In genomic region chr7:30231669-30232454, GRCm38 (mm10) we compare ENCODE assay signal across 8 mouse cellular contexts. TPM values are rescaled to one million over a fixed set of nuclear protein-coding genes. Genes with fewer than 3 reads are reported as not detected.
DNase-seq lines count a peak whose midpoint lies in the region; ATAC-seq lines count a peak whose summit lies in the region.

Polr2i (plus strand) TSS chr7:30231948.
Tbcb (minus strand) TSS chr7:30232272.

- peak within 1 kb of the TSS; percentile 61 for H3K4me3 ChIP-seq in hindbrain, embryonic 15.5 days

- peak; percentile 92 for DNase-seq in T-cell, adult 2 months (ENCODE audit: low spot score)
- peak; percentile 99 for DNase-seq in cerebellum, postnatal 36 days
- DNase-seq in frontal cortex, postnatal 36 days (ENCODE audit: low spot score in 2 of 2) = peak; percentile 98 to 99
- peak; percentile 98 for DNase-seq in left cerebral cortex, adult 11 months (ENCODE audit: low spot score)
- DNase-seq in lung, postnatal 4 days = peak; percentile 97 to 99
- peak; percentile 98 for DNase-seq in retina, postnatal 7 days (ENCODE audit: low read depth, low spot score)
- DNase-seq in urinary bladder, adult 2 months (ENCODE audit: low spot score) = peak; percentile 96

- whole genome bisulfite sequencing in hindbrain, embryonic 15.5 days = under 1% methylated on average over 67 of the region's 67 CpGs

- peak; percentile 97 for ATAC-seq in hindbrain, embryonic 15.5 days (ENCODE audit: low FRiP score, low read depth)

- peak within 1 kb of the TSS; percentile 99 for H3K27ac ChIP-seq in hindbrain, embryonic 15.5 days (replicated peaks)

- H3K27me3 ChIP-seq in hindbrain, embryonic 15.5 days = no peaks in the 10 kb centered on the region

- peaks cover 29% of the 10 kb centered on the region for H3K36me3 ChIP-seq in hindbrain, embryonic 15.5 days

- peaks cover 21% of the 10 kb centered on the region for H3K4me1 ChIP-seq in hindbrain, embryonic 15.5 days (replicated peaks)

- peak within 1 kb of the TSS; percentile 67 for H3K4me2 ChIP-seq in hindbrain, embryonic 15.5 days

- H3K9me3 ChIP-seq in hindbrain, embryonic 15.5 days = no peaks in the 10 kb centered on the region

- H3K9ac ChIP-seq in hindbrain, embryonic 15.5 days = peak within 1 kb of the TSS; percentile 77

RNA-seq across cellular contexts. Expression of gene Polr2i, which starts in this region (rescaled TPM):
- polyA plus RNA-seq in hindbrain, embryonic 15.5 days (2015; fragmentation: Nextera tagmentation; extraction: Ambion mirVana) = 176 and 178 TPM in 2 replicates
- polyA plus RNA-seq in urinary bladder, adult 2 months (2012; rRNA removed) = 107 and 140 TPM in 2 replicates

RNA-seq across cellular contexts. Expression of gene Tbcb, which starts in this region (rescaled TPM):
- polyA plus RNA-seq in hindbrain, embryonic 15.5 days (2015; fragmentation: Nextera tagmentation; extraction: Ambion mirVana) = 430 and 435 TPM in 2 replicates
- 84.3 and 84.5 TPM in 2 replicates for polyA plus RNA-seq in urinary bladder, adult 2 months (2012; rRNA removed)

Comparison
In these comparisons a context has a peak if more than half of its experiments do, and no peak if none do; other contexts are left out.
1. Peak in every context shown above with its lines: DNase-seq, ATAC-seq, H3K4me3 ChIP-seq and H3K27ac ChIP-seq.